Mouse (Mus musculus) regulatory T cell (primary cell): Measurements from ENCODE around the gene Tmprss11e.

Experiments used
- in situ Hi-C: fragments of 300-600 bp; cut with MboI, MseI; formaldehyde crosslinking; loops from one replicate; pipeline ENCODE4 v1.15.1; 2025; ENCODE audit warnings: high pct_unique_total_duplicates

Gene Tmprss11e

GRCm38 (mm10) chr5:86745715-86746114 lies at the start of gene Tmprss11e:
Gene Tmprss11e (minus strand): TSS chr5:86745815.
- in situ Hi-C loops, result no loop called here

DNA sequence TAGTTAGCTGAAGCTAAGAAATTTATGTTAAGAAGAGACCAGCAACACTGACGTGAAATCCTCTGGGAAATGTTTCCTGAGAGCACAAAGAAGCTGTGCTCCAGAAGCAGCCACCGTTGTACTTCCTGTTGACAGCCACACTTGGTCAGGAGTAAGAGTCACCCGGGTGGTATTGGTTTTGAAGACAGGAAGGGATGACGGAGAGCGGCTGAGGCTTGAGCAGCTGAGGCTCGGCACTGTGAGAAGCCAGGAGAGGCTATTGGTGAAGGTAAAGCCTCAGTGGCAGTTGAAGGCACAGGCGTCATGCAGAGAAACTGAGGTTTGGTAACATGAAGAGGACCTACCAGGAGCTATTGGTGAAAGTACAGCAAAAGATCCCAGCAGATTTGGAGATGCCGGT lies 47.2 kb upstream of the Tmprss11e start:
- in situ Hi-C loops, result no loop called here

DNA sequence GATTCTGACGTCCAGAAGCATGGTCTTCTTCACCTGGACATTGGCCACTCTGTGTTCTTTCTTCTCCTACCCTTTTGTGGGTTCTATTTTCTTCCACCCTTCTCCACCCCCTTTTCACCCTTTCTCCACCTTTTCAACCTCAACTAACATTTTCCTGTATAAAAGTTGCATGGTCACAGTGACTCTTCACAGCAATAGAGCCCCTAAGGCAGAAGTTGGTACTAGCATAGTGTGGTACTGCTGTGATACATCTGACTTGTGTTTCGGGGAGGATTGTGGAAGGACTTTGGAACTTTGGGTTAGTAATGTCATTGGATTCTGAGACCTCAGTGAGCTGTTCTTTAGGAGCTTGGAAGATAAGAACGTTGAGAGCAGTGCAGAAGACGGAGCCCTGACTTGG lies 46.6 kb upstream of the Tmprss11e start:
- in situ Hi-C loops, result no loop called here

- in situ Hi-C loops, result no loop called here
Measured at GRCm38 (mm10) chr5:86789954-86790353, 44.3 kb upstream of the Tmprss11e start.

- in situ Hi-C loops, result no loop called here
Measured at GRCm38 (mm10) chr5:86786798-86787197, 41.2 kb upstream of the Tmprss11e start.

DNA sequence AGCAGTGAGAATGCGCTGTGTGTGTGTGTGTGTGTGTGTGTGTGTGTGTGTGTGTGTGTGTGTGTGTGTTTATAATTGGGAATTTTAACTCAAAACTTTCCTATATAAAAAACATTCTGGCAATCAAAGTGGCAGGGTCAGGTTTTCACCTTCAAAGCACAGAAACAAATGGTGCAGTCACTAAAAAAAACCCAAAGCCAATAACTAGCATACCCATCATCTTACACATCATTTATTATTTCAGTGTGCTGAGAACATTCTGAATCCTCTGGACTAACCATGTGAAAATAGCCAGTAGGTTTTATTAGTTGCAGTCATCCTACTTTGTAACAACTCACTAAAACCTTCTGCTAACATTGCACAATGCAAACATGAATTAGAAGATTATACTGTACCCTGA lies 38.6 kb upstream of the Tmprss11e start:
- in situ Hi-C loops, result no loop called here

DNA sequence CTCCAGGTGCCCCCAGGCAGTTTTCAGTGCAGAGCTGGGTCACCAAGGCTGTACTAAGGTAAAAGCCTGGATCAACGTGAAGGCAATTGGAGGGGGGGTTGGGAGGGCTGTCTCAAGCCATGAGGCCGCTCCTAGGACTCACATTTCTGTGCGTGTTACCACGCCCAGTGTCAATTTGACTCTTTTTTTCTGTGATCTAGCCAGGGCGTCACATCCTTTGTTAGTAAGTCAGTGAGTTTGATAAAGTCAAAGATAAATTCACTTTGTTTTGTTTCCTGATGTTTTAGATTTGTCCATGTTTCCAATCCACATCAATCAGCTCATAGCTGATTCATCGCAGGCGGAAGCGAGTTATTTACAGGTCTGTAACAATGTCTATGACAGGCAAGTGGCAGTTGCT lies 37.4 kb upstream of the Tmprss11e start:
- in situ Hi-C loops, result no loop called here

DNA sequence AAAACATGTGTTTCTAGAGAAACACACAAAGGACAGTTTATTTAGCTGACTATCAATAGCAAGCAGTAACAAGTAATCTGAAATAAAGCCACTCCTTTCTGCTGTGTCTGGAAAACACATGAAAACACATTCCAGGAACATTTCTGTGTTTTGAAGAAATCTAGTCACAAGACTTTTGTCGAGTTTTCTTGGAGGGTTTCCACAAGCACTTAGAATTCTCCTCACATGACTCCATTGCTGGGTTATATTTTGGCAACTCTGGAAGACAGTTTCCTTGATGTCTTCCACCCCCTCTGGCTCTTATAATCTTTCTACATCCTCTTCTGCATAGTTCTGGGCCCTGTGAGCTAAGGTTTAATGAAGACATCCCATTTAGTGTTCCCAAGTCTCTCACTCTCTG lies 32.9 kb upstream of the Tmprss11e start:
- in situ Hi-C loops, result no loop called here

DNA sequence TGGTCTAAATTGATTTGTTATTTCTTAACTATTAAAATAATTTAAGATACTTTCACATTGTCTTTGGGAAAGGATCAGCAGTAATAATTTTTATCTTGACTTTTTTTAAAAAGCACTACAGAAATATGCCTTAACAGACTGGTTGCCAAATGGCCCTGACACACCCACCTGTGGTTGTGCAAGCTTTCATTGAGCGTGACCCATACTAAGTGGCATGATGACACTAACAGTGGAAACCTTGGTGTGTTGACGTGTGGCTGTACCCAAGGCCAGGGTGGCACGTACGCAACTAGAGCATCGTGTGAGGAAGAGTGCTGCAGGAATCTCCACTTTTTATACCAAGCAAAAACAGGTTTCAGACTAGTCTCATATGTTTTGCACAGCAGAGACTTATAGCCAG lies 31.3 kb upstream of the Tmprss11e start:
- in situ Hi-C loops, result no loop called here

- in situ Hi-C loops, result no loop called here
Measured at GRCm38 (mm10) chr5:86771010-86771409, 25.4 kb upstream of the Tmprss11e start.

DNA sequence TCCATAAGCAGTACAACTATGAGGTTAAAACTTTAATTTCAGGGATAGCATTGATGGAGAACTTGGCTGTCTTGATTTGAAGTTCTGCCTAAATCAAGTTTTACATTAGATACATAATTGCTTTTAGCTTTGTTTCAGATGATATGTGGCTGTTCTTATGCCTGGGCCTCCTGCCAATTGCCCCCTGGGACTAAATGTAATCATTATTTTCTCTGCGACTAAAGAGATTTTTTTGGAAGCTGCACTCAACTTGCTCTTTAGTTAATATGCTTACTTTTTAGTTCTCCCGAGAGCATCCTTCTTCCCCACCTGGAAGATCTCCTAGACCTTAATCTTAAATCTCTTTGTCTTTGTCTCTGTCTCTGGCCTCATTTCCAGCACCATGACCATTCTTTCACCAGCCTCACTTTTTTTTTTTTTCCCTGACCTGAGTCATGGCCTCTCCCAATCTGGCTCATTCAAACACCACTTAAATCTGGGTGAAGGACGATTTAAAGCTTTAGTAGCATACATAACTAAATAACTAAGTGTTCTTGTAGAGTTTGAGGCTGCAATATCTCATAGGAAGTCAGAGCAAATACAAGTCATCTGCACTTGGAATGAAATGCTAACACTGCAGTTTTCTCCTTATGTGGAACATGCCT lies 23.5 kb upstream of the Tmprss11e start:
- in situ Hi-C loops, result no loop called here

DNA sequence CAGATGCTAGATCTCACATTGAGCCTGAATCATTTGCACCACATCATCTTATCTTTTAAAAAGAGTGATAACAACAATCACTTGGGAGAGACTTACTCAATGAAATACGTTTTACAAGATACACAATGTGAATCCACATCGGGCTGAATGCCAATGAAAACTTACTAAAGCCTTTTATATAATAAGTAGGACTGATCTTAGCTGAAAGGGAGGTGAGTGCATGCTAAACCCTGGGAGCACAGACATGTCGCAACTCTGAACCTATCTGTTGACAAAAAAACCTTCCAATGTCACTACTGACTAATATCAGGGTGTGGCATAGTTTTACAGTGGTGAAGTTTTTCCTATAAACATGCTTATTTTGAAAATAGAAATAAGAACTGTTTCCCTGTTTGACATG lies 2.8 kb downstream of the Tmprss11e start:
- in situ Hi-C loops, result no loop called here

GRCm38 (mm10) chr5:86741146-86741545 lies 4.5 kb downstream of the Tmprss11e start:
- in situ Hi-C loops, result no loop called here

DNA sequence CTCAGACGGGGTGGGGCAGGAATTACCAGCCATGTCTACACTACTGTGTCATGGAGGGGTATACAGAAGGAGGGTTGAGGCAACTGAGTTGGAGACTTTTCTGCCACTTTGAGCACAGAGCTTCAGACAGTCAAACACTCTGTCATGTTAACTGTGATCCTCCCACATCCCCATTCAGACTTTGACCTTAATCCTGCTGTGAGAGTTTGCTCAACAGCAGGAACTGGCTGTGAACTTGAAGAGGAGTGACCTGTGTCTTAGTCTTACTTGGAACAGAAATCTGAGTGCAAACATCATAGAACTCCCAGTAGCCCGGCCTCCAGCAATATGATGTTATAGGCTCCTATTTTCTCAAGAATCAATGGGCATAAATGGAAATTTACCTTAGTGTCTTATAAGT lies 9.8 kb downstream of the Tmprss11e start:
- in situ Hi-C loops, result no loop called here

- in situ Hi-C loops, result no loop called here
Measured at GRCm38 (mm10) chr5:86730587-86730986, 15.0 kb downstream of the Tmprss11e start.

- in situ Hi-C loops, result no loop called here
Measured at GRCm38 (mm10) chr5:86728574-86728973, 17.0 kb downstream of the Tmprss11e start.

GRCm38 (mm10) chr5:86727033-86727432 lies 18.6 kb downstream of the Tmprss11e start:
- in situ Hi-C loops, result no loop called here

- in situ Hi-C loops, result no loop called here
Measured at GRCm38 (mm10) chr5:86725021-86725420, 20.6 kb downstream of the Tmprss11e start.

DNA sequence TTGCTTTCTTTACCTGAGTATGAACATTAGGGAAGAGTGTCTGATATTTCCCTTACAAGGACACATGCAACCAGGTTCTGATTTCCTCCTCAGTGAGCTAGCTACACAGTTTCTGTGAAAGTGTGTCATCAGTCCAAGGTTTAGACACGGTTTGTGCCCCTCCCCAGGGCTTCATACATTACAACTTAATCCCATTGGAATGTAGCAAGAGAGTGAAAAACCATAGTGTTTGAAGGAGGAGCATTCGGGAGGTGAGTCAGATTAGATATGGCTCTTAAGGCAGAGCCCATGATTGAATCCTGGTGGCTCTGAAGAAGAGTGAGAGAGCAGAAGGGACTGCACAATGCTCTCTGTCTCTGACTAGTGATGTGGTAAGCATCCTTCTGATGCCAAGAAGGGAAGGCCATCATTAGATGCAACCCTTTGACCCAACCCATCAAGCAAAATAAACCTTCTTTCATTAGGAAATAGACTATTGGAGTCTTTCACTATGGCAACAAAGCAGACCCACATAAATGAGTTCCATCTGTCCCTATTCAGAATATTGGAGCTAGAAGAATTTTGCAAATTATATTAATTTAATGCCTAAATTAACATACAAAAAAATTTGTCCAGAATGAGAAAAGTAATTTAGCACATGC lies 22.7 kb downstream of the Tmprss11e start:
- in situ Hi-C loops, result no loop called here

DNA sequence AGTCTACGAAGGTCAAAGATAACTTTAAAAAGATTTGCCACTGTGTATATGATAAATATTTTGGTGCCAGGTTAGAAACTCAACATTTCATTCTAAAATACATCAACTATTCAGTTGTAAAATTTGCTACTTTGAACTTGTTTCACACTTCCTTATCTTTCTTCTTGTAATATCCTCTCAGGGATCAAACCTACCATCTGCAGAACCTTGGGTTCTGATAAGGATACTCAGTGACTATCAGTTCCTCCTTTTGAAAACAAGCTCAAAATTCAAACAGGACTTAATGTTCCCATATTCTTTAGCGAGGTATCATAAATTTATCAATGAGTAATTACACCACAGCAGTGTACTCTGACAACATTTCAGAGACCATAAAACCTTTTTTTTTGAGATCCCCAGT lies 30.6 kb downstream of the Tmprss11e start:
- in situ Hi-C loops, result no loop called here

GRCm38 (mm10) chr5:86704923-86705322 lies 40.7 kb downstream of the Tmprss11e start:
- in situ Hi-C loops, result no loop called here

GRCm38 (mm10) chr5:86684667-86685066 lies 60.9 kb downstream of the Tmprss11e start:
- in situ Hi-C loops, result no loop called here

DNA sequence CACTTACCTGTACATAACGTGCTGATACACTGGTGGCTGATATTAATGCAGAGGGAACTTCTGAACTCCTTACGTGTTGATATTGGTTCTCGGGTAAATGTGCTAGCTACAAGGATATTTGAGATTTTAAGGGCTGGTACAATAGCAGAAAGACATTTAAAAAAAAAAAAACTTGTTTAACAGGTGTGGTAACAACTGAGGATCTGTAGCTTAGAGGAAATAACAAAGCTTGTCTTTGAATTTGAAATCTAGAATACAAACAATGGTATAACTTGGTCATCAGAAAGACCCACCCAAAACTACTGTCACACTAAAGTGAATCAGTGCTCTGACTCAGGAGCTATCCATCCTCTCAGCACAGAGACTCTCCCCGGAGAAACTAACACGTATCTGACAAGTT lies 69.4 kb downstream of the Tmprss11e start, which contains the start of gene Tmprss11b:
Tmprss11b (minus strand) TSS at position 101 of the 400 bp plus-strand sequence.
- in situ Hi-C loops, result no loop called here
